Mouse (Mus musculus) intestine, embryonic 15.5 days (tissue): ENCODE measurements around the gene Psmc1. TPM values are rescaled to one million over a fixed set of nuclear protein-coding genes. Genes with fewer than 3 reads are reported as not detected.

Source experiments
- ATAC-seq: fragments of 200-750 bp; cut with Nextera tagmentation; 2 replicates; pipeline ENCODE4 v1.8.0; 2017; ENCODE audit warnings: moderate TSS enrichment, moderate library complexity
- H3K27ac ChIP-seq: fragments of 300-500 bp; sonication (generic); 2 replicates; pipeline ENCODE4 v1.5.1; 2015; ENCODE audit warnings: mild to moderate bottlenecking, inconsistent platforms
- H3K27me3 ChIP-seq: fragments of 300-500 bp; sonication (generic); replicated peaks from 2 replicates; pipeline ENCODE4 v1.6.1; 2015; ENCODE audit warnings: inconsistent platforms
- H3K36me3 ChIP-seq: fragments of 300-500 bp; sonication (generic); 2 replicates; pipeline ENCODE4 v1.6.1; 2015; ENCODE audit warnings: inconsistent platforms
- H3K4me1 ChIP-seq: fragments of 300-500 bp; sonication (generic); replicated peaks from 2 replicates; pipeline ENCODE4 v1.6.1; 2015; ENCODE audit warnings: inconsistent platforms
- H3K4me2 ChIP-seq: fragments of 300-500 bp; sonication (generic); replicated peaks from 2 replicates; pipeline ENCODE4 v1.6.1; 2015; ENCODE audit warnings: mild to moderate bottlenecking, inconsistent platforms
- H3K4me3 ChIP-seq: fragments of 300-500 bp; sonication (generic); replicated peaks from 2 replicates; pipeline ENCODE4 v1.5.1; 2015; ENCODE audit warnings: inconsistent platforms
- H3K9ac ChIP-seq: fragments of 300-500 bp; sonication (generic); 2 replicates; pipeline ENCODE4 v1.6.1; 2015; ENCODE audit warnings: inconsistent platforms
- H3K9me3 ChIP-seq: fragments of 300-500 bp; sonication (generic); 2 replicates; pipeline ENCODE4 v1.6.1; 2016; ENCODE audit warnings: inconsistent platforms
- WGBS: fragments of 180-500 bp; shearing (Covaris S2); methylation state at CpG from one replicate; pipeline ENCODE4 v1.1.7; 2015; 5-methylcytosine and 5-hydroxymethylcytosine counted together
- polyA plus RNA-seq: library from polyadenylated mRNA; unstranded; fragments of >200 nt; fragmentation: Nextera tagmentation; extraction: Ambion mirVana; gene quantifications from 2 replicates; pipeline ENCODE4 v1.2.1, GENCODE M21; 2015

Gene Psmc1
- polyA plus RNA-seq, 1 experiment from 2014 or later = 235 TPM

DNA sequence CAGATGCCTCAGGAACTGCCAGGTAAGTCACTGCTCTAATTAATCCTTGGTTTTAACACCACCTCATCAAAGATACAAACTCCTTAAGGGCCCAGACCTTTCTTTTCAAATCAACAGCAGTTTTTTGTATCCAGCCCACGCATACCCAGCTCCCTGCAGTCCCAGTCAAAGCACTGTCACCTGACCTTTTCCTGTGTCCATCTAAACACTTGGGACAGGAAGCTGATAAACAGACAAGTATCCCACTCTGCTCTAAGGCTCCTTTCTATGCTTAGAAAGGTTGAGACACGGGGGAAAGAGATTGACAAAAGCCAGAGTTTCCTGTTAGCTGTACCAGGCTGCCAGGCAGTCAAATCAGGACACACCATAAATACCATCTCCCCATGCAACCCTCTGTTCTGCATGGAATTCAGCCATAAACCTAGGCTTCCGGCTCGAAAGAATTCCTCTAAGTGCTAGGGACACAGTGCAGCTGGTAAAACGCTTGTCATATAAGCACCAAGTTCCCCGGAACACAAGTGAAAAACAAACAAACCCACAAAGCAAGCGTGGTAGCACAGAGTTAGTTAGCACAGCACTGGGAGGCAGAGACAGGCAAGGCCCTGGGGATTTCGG, 18.0 kb downstream of the Psmc1 start:
- H3K9me3 ChIP-seq = no peaks in the 10 kb centered on the region

DNA sequence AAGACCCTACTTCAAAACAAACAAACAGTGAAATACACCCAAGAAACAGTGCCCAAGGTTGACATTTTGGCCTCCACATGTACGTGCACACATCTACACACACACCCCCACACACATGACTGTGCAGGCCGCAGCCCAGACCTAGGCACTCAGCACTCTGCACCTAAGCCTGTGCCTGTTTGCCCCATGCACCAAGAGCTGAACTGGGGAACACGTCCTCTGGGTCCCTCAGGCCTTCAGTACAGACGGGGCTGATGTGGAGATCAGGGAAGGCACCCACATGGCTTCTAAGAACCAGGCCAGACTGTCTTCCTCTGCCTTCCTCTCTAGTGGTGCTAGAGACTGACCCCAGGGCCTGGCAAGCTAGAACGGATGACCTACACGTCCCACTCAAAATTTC, 18.6 kb downstream of the Psmc1 start:
- Histone ChIP-seq H3K4me1 (peaks cover 5% of the 10 kb centered on the region; the same call in 1 of the 2 replicates), H3K27ac (0 out of 2 replicates have a peak overlapping the region, but pooled peaks have one; percentile 6), H3K36me3 (peaks cover 32% of the 10 kb centered on the region), H3K4me3 (no peak overlapping the region), H3K9me3 (no peaks in the 10 kb centered on the region), H3K4me2 (no peak overlapping the region), H3K9ac (no peak overlapping the region), H3K27me3 (no peaks in the 10 kb centered on the region)
- WGBS = 58% methylated on average over 6 of the region's 6 CpGs
- ATAC-seq = no peak

More for the DNA sequence above, 18.0 kb downstream of the Psmc1 start:
- Histone ChIP-seq H3K36me3 (peaks cover 38% of the 10 kb centered on the region), H3K27me3 (no peaks in the 10 kb centered on the region), H3K4me1 (peaks cover 5% of the 10 kb centered on the region; the same call in 1 of the 2 replicates), H3K4me3 (no peak overlapping the region), H3K4me2 (no peak overlapping the region), H3K27ac (peak overlapping the region; percentile 6; the same call in 1 of the 2 replicates), H3K9ac (no peak overlapping the region)
- WGBS = 33% methylated on average over 8 of the region's 8 CpGs
- no peak for ATAC-seq

DNA sequence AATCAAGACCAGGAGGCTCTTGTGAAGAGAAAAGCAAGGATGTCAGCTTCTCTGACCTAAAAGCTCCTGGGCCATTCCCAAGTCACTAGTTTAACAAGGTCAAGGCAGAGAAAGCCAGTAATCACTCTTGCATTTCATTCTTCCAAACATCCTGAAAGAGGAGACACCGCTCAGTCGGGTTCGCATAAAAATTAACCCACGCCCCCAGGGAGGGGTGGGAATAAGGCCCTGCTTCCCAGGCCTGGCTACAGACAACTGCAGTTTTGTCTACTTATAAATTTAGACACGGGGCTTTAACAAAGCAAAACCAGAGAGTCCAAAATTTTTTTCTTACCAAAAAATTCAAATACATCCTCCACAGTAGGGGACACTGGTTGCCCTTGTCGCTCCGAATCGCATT, 19.0 kb downstream of the Psmc1 start:
- no peak for ATAC-seq
- WGBS = 62% methylated on average over 8 of the region's 8 CpGs
- peaks cover 30% of the 10 kb centered on the region for H3K36me3 ChIP-seq
- no peak overlapping the region for H3K27ac ChIP-seq
- no peaks in the 10 kb centered on the region for H3K9me3 ChIP-seq
- no peak overlapping the region for H3K4me3 ChIP-seq
- H3K4me1 ChIP-seq = peaks cover 5% of the 10 kb centered on the region; the same call in 1 of the 2 replicates
- H3K9ac ChIP-seq = no peak overlapping the region
- H3K27me3 ChIP-seq = no peaks in the 10 kb centered on the region
- no peak overlapping the region for H3K4me2 ChIP-seq

DNA sequence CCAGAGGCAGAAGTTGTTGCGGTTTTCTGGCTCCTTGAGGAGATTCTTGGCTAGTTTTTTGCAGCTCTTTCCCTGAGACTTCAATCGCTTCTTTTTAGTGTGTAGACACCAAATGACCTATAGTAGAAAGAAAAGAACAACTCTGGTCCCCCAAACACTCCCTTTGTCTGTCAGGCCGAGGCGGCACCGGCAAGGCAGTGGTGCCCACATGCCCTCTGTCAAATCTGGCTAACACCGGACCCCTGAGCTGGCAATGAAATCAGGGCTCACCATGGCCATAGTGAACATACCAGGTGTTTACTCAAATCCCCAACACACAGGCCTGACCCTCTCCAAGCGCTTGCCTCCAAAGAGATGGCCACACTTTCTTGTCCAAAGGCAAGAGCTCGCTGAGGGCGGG, 21.2 kb downstream of the Psmc1 start:
- Histone ChIP-seq H3K4me2 (no peak overlapping the region), H3K4me1 (peaks cover 5% of the 10 kb centered on the region; the same call in 1 of the 2 replicates), H3K27ac (no peak overlapping the region), H3K9me3 (no peaks in the 10 kb centered on the region), H3K4me3 (no peak overlapping the region), H3K27me3 (no peaks in the 10 kb centered on the region), H3K9ac (no peak overlapping the region), H3K36me3 (peaks cover 21% of the 10 kb centered on the region)
- no peak for ATAC-seq
- 92% methylated on average over 9 of the region's 9 CpGs for WGBS

DNA sequence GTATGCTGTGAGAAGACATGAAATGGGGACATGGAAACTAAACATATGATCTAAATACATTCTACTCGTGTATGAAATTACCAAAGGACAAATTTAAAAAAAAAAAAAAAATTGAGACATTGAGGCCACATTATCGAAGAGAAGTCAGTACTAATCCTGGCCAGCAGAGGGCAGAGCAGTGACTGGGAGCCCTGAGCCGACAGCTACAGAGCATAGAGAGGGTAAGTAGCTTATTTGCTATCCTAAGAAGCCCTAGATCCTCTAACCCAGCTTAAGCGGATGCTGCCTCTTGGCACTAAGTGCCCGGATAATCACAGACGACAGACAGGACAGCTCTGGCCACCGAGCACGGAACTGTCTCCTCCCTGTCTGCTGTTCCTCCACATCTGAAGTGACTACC, 21.7 kb downstream of the Psmc1 start:
- H3K36me3 ChIP-seq = peaks cover 24% of the 10 kb centered on the region
- H3K27me3 ChIP-seq = no peaks in the 10 kb centered on the region
- WGBS = 50% methylated on average over 8 of the region's 8 CpGs
- H3K4me1 ChIP-seq = peaks cover 5% of the 10 kb centered on the region; the same call in 1 of the 2 replicates
- H3K4me2 ChIP-seq = no peak overlapping the region
- H3K4me3 ChIP-seq = no peak overlapping the region
- H3K9ac ChIP-seq = no peak overlapping the region
- peak; percentile 50; the same call in 1 of the 2 replicates for ATAC-seq
- no peak overlapping the region for H3K27ac ChIP-seq
- H3K9me3 ChIP-seq = no peaks in the 10 kb centered on the region

DNA sequence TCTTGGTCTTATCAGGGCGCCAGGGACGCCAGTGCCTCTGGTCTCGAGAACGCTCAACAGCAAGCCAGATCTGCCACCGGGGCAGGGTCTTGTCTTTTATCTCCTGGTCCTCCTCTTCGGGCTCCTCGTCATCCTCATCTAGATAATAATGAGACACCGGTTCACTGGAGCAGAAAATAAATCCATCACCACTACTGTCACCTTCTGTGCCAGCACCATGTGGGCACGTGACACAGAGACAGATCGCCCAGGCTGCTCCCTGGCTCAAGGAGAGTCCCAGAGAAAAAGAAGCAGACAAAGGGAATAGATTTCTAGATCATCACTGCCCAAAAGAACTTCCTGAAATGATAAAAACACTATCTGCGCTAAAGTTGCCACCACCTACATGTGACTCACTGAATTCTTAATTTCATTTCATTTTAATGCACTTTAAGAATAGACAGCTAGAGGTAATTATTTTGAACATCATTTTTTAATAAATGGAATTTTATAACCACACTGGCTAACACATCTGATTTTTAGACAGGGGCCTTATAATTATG, 24.5 kb downstream of the Psmc1 start:
- Histone ChIP-seq H3K4me3 (no peak overlapping the region), H3K36me3 (peaks cover 35% of the 10 kb centered on the region), H3K27ac (no peak overlapping the region), H3K9me3 (no peaks in the 10 kb centered on the region), H3K4me2 (no peak overlapping the region), H3K4me1 (no peaks in the 10 kb centered on the region), H3K9ac (no peak overlapping the region), H3K27me3 (no peaks in the 10 kb centered on the region)
- ATAC-seq = no peak
- 93% methylated on average over 11 of the region's 11 CpGs for WGBS

DNA sequence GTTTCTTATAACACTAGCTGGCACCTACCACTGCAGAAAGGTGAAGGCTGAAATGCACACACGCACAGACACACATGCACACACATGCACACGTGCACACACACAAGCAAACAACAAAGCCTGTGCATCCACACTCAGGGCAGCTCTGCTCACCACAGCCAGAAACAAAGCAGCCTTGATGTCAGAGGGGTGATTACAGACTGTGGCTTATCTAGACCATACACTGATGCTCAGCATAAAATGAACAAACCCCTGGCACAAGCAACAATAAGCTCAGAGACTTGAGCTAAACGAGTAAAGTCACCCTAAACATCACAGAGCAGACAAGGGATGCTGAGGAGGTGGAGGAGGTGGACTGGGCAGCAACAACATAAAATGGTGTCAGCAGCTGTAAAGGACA, 25.2 kb downstream of the Psmc1 start:
- WGBS = 83% methylated on average over 3 of the region's 3 CpGs
- Histone ChIP-seq H3K4me3 (no peak overlapping the region), H3K4me2 (no peak overlapping the region), H3K36me3 (peaks cover 35% of the 10 kb centered on the region), H3K9ac (no peak overlapping the region), H3K9me3 (no peaks in the 10 kb centered on the region), H3K27ac (no peak overlapping the region), H3K4me1 (no peaks in the 10 kb centered on the region), H3K27me3 (no peaks in the 10 kb centered on the region)
- ATAC-seq = no peak

DNA sequence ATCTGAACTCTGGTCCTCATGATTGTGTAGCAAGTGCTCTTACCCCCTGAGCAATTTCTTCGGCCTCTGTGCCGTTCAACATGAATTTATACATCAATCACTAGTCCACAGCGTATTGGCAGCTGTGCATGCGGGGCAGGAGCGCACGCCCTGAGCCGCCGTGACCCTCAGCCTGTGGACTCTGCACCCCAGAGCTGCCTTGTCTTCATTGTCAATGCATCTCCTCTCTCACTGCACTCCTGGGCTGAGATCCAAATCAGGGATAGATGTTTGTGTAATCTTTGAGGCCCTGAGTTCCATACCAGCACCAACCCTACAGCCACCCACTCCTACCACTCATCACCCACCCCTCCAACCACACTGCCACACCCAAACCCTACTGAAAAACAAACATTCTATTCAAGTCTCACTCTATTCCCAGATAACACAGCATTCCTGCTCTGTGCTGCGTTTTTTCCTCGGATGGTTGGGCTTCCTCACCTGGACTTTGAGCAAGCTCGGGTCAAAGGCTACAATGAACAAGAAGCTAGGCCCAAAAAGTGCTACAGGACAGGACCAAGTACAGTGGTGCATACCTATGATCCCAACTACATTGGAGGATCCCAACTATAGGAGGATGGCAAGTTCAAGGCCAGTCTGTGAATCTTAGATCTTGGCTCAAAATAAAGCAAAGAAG, 33.0 kb downstream of the Psmc1 start:
- no peaks in the 10 kb centered on the region for H3K9me3 ChIP-seq
- no peaks in the 10 kb centered on the region for H3K4me1 ChIP-seq
- WGBS = 74% methylated on average over 11 of the region's 11 CpGs
- H3K36me3 ChIP-seq = peaks cover 43% of the 10 kb centered on the region
- ATAC-seq = peak; percentile 92
- H3K9ac ChIP-seq = no peak overlapping the region
- H3K27me3 ChIP-seq = no peaks in the 10 kb centered on the region
- no peak overlapping the region for H3K4me2 ChIP-seq
- no peak overlapping the region for H3K4me3 ChIP-seq
- H3K27ac ChIP-seq = 0 out of 2 replicates have a peak overlapping the region, but pooled peaks have one; percentile 27

DNA sequence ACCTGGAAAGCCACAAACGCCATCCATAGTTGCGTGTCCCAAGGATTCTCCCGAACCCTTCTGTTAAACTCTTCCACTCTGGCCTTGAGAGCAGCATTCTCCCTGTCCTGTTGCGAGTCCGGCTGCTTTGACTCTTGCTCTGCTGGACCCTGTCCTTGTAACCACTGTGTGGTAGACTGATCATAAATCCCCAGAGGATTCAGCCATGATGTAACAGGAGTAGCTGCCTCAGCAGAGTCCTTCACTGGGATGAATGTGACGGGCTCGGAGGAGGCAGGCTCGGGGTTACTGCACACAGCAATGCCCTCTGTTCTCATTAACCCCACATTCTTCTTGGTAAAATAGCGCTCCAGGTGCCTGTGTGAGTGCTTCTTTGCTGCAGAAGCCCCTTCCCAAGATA, 33.8 kb downstream of the Psmc1 start:
- H3K4me1 ChIP-seq = no peaks in the 10 kb centered on the region
- ATAC-seq = no peak
- no peak overlapping the region for H3K9ac ChIP-seq
- H3K4me2 ChIP-seq = no peak overlapping the region
- no peaks in the 10 kb centered on the region for H3K9me3 ChIP-seq
- WGBS = 91% methylated on average over 9 of the region's 9 CpGs
- H3K36me3 ChIP-seq = peaks cover 38% of the 10 kb centered on the region
- H3K4me3 ChIP-seq = no peak overlapping the region
- no peaks in the 10 kb centered on the region for H3K27me3 ChIP-seq
- no peak overlapping the region; the same call in 1 of the 2 replicates for H3K27ac ChIP-seq

DNA sequence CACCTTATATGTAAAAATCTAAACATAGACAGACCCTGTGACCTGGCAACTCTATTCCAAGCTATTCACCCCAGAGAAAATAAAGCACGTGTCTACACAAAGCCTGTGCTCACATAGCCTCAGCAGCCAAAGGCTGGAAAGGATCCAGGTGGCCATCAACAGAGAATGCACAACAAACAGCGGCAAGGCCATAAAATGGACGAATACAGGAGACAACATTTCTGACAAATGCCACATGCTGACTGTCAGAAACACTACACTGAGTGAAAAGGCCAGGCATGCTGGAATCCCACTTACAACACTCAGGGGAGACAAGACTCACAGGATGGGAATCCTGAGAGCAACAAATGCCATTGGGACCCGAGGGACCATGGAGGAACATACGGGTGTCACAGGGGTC, 34.3 kb downstream of the Psmc1 start:
- Histone ChIP-seq H3K9ac (no peak overlapping the region), H3K9me3 (no peaks in the 10 kb centered on the region), H3K36me3 (peaks cover 39% of the 10 kb centered on the region), H3K4me1 (no peaks in the 10 kb centered on the region), H3K27me3 (no peaks in the 10 kb centered on the region), H3K27ac (no peak overlapping the region), H3K4me3 (no peak overlapping the region), H3K4me2 (no peak overlapping the region)
- ATAC-seq = no peak
- 78% methylated on average over 5 of the region's 5 CpGs for whole genome bisulfite sequencing

DNA sequence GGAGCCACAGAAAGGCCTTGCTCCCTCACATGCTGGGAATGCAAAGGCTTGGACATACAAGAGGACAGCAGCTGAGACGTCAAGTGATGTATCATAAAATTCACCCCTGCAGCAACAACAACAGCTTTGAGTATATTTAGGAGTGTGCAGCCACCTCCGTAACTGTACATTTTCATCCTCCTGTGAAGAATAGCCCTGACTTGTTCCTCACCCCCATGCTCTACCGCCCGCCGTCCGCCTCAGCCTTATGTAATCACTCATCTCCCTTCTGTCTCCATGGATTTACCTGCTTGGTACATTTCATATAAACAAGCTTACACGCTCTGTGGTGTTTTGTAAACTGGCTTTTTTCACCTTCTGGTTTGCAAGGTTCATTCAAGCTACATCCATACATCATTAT, 42.5 kb downstream of the Psmc1 start:
- no peak overlapping the region for H3K4me2 ChIP-seq
- H3K9ac ChIP-seq = no peak overlapping the region
- H3K27ac ChIP-seq = no peak overlapping the region
- no peaks in the 10 kb centered on the region for H3K27me3 ChIP-seq
- H3K9me3 ChIP-seq = no peaks in the 10 kb centered on the region
- 86% methylated on average over 7 of the region's 7 CpGs for WGBS
- H3K4me1 ChIP-seq = no peaks in the 10 kb centered on the region
- no peak for ATAC-seq
- H3K4me3 ChIP-seq = no peak overlapping the region
- peaks cover 26% of the 10 kb centered on the region; the same call in 1 of the 2 replicates for H3K36me3 ChIP-seq

DNA sequence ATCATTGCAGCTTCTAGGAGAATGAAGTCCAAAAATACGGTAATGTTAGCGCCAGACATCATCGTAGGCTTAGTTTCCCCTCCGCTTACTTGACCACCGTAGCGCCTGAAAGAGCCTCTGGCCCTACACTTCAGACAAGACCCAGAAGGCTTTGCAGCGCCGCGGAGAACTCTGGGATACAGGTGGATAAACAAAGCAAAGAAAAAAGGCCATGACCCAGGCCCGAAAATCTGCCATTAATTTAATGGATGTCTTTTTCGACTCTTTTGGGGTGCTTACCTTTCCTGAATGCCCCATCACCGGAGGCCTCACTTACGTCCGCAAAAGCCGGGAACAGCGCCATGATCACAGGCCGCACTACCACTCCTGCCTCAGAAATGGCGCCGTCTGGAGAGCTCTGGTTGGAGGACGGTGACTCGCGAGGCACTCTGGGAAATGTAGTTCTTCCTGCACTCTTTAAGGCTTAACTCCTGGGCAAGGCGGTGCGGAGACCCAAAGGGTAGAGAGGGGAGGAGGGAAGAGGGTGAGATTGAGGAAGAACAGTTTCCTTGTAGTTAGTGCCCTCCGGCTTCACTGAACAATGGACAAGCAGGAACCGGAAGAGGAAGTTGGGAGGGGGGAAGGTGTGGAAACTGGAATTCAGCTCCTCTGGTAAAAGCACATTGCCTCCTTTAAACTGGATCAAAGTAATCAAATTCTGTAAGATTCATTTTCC, 49.5 kb downstream of the Psmc1 start, which contains the start of gene Nrde2:
Gene Nrde2, minus strand, starts transcription at position 393 of the 715 bp plus-strand sequence.
- Histone ChIP-seq H3K36me3 (0 out of 2 replicates have a peak, but pooled peaks cover 2% of the 10 kb centered on the region), H3K27ac (peak within 1 kb of the TSS; percentile 8), H3K4me1 (no peaks in the 10 kb centered on the region), H3K27me3 (no peaks in the 10 kb centered on the region), H3K4me3 (peak within 1 kb of the TSS; percentile 42), H3K4me2 (peak within 1 kb of the TSS; percentile 52), H3K9me3 (no peaks in the 10 kb centered on the region), H3K9ac (peak within 1 kb of the TSS; percentile 43)
- WGBS = under 1% methylated on average over 26 of the region's 26 CpGs
- ATAC-seq = peak; percentile 99
